Mouse (Mus musculus): ENCODE results near the gene Ap3b2. TPM values are rescaled to one million over a fixed set of nuclear protein-coding genes. Genes with fewer than 3 reads are reported as not detected.

The Ap3b2 gene
- polyA plus RNA-seq, 2 experiments: 0.54 TPM; not detected in 1

DNA sequence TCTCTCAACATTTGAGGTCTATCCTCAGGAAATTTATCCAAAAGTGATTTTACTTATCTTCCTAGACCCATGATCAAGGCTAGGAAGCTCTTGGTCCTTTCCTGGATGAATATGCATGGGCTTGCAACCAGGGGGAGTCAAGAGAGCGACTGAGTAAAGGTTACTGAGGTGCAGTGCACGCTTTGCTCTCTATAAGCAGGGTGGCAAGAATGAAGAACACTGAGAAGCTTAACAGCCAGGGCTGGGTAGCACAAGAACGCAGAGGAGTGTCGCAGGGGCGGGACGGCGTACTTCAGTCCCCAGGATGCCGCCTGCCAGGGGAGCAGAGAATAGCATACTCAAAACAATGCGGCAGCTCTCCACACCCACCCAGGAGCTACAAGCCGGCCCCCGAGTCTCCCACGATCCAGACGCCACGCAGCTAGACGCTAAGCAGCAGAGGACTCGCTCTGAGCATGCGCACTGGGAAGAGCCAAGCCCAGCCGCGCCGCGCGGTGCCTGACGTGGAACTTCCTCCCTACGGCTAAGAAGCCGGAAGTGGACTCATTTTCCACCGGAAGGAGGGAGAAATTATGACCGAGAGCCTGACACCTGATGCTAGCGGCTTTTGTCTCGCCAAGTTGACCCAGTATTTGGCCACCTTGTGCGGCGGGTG, 29.4 kb upstream of the Ap3b2 start:
- Histone ChIP-seq H3K4me3 (replicated peaks; ENCODE audit: low read length) (peak overlapping the region; percentile 68), H3K4me1 (ENCODE audit: control insufficient read depth, insufficient read depth, low read length) (peaks cover 17% of the 10 kb centered on the region), H3K4me2 (replicated peaks; ENCODE audit: low read depth, low read length, severe bottlenecking) (peak overlapping the region; percentile 82), H3K27me3 (ENCODE audit: control insufficient read depth, insufficient read depth, low read length) (no peaks in the 10 kb centered on the region), H3K9ac (ENCODE audit: low read depth, low read length, severe bottlenecking) (peak overlapping the region; percentile 78), H3K36me3 (ENCODE audit: control insufficient read depth, insufficient read depth, low read length) (peaks cover 13% of the 10 kb centered on the region), H3K9me3 (ENCODE audit: control insufficient read depth, low read length) (no peaks in the 10 kb centered on the region), H3K27ac (replicated peaks; ENCODE audit: low read depth, low read length) (peak overlapping the region; percentile 96)
- peak; percentile 97 for DNase-seq (ENCODE audit: low spot score)
- peak; percentile 99 for ATAC-seq (ENCODE audit: low FRiP score, low read depth)
- WGBS: 1% methylated on average over 31 of the region's 31 CpGs
- TF ChIP-seq POLR2A (IDR thresholded peaks at IDR 0.05; ENCODE audit: borderline replicate concordance, extremely low read depth, insufficient read depth, insufficient read length): peak; percentile 94; the same call in 1 of the 2 replicates

DNA sequence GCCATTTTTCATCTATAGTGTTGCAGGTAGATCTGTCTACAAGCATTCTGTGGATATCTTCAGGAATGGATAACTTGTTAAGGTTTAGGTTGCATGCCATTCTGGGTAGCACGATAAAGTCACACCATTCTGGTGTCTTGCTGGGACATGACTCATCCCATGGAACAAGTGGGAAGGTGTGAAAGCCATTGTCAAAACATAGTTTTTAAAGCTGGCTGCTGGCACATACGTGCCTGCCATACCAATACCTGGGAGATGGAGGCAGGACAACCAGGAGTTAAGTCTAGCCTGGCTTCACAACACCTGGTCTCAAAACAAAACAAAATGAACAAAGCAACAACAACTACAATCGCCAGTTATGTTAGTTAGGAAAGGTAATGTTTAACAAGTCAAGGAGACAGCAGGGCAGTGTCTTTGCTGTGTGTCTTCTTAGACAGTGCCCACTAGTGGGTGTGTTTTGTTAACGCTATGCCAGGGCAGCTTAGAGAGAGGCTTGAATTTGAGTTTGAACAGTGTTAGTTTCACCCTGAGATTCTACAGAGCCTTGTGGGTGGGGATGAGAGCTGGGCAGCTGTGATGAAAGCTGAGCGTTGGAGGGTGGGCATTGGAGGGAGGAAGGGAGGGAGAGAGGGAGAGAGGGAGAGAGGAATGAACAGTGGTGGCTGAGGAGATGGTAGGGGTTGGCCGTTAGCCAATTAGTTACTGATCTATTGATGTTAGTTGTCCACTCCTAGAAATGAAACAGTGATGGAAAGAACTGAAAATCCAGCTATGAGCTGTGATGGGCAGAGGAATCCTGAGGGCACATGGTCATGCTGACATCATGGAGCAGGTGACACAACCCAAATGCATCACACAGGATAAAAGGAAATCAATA, 22.7 kb upstream of the Ap3b2 start:
- DNase-seq (ENCODE audit: low spot score) (no peak), ATAC-seq (ENCODE audit: low FRiP score, low read depth) (no peak)
- Histone ChIP-seq H3K9ac (ENCODE audit: low read depth, low read length, severe bottlenecking) (no peak overlapping the region), H3K27me3 (ENCODE audit: control insufficient read depth, insufficient read depth, low read length) (no peaks in the 10 kb centered on the region), H3K4me1 (ENCODE audit: control insufficient read depth, insufficient read depth, low read length) (no peaks in the 10 kb centered on the region), H3K4me2 (replicated peaks; ENCODE audit: low read depth, low read length, severe bottlenecking) (no peak overlapping the region), H3K9me3 (ENCODE audit: control insufficient read depth, low read length) (no peaks in the 10 kb centered on the region), H3K36me3 (ENCODE audit: control insufficient read depth, insufficient read depth, low read length) (no peaks in the 10 kb centered on the region), H3K27ac (replicated peaks; ENCODE audit: low read depth, low read length) (no peak overlapping the region), H3K4me3 (replicated peaks; ENCODE audit: low read length) (no peak overlapping the region)
- 72% methylated on average over 6 of the region's 6 CpGs for WGBS
- TF ChIP-seq POLR2A (IDR thresholded peaks at IDR 0.05; ENCODE audit: borderline replicate concordance, extremely low read depth, insufficient read depth, insufficient read length): no peak

DNA sequence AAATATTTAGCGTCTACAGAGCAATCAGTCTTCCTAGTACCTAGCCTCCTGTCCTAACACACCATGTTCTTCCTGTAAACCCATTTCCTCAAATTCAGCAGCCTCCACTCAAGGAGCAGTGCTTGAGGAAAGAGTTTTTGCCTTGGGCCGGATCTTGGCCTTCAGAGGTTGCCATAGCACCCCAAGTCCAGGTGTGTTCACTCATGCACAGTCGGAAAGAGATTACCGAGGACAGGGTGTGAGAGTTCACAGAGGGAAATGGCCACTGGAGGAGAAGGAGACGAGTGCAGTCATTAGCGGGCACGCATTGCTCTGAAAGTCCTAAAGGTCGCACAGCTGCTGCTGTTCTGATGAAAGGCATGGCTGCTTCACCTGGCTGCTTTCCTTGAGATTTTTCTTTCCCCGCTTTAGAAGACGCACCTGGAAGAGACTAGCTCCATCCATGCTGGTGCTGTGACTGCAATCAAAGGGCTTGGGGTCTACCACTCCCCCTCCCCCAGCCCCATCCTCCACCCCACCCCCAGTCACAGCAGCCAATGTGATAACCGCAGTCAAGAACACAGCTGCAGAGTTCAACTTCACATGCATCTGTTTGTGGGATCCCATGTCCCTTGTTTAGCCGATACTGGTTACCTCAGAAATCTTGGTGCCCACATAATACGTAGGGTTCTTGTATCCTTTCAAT, 21.3 kb upstream of the Ap3b2 start:
- Histone ChIP-seq H3K36me3 (ENCODE audit: control insufficient read depth, insufficient read depth, low read length) (no peaks in the 10 kb centered on the region), H3K4me1 (ENCODE audit: control insufficient read depth, insufficient read depth, low read length) (no peaks in the 10 kb centered on the region), H3K9me3 (ENCODE audit: control insufficient read depth, low read length) (no peaks in the 10 kb centered on the region), H3K27me3 (ENCODE audit: control insufficient read depth, insufficient read depth, low read length) (no peaks in the 10 kb centered on the region), H3K4me3 (replicated peaks; ENCODE audit: low read length) (no peak overlapping the region), H3K9ac (ENCODE audit: low read depth, low read length, severe bottlenecking) (no peak overlapping the region), H3K4me2 (replicated peaks; ENCODE audit: low read depth, low read length, severe bottlenecking) (no peak overlapping the region), H3K27ac (replicated peaks; ENCODE audit: low read depth, low read length) (no peak overlapping the region)
- ATAC-seq (ENCODE audit: low FRiP score, low read depth): no peak
- TF ChIP-seq POLR2A (IDR thresholded peaks at IDR 0.05; ENCODE audit: borderline replicate concordance, extremely low read depth, insufficient read depth, insufficient read length): no peak
- DNase-seq (ENCODE audit: low spot score): no peak
- WGBS: 52% methylated on average over 13 of the region's 13 CpGs

DNA sequence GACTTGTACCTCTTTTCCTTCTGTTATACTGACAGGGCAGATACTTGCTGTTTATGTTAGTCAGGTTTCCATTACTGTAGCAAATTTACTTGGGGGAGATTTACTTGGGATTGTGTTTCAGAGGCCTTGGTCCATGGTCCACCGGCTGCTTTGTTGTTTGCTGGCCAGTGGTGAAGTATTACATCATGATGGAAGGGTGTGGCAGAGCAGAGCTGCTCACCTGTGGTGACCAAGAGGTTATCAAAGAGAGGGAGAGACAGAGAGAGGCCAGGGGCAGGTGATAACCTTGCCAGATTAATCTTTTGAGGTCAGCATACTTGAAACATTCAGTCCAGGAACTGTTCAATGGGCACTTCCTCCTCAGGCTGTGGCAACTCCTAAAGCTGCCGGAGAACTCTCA, 7.3 kb upstream of the Ap3b2 start:
- 71% methylated on average over 2 of the region's 2 CpGs for WGBS
- Histone ChIP-seq H3K27ac (replicated peaks; ENCODE audit: low read depth, low read length) (no peak overlapping the region), H3K4me1 (ENCODE audit: control insufficient read depth, insufficient read depth, low read length) (no peaks in the 10 kb centered on the region), H3K9ac (ENCODE audit: low read depth, low read length, severe bottlenecking) (no peak overlapping the region), H3K9me3 (ENCODE audit: control insufficient read depth, low read length) (no peaks in the 10 kb centered on the region), H3K4me2 (replicated peaks; ENCODE audit: low read depth, low read length, severe bottlenecking) (no peak overlapping the region), H3K36me3 (ENCODE audit: control insufficient read depth, insufficient read depth, low read length) (no peaks in the 10 kb centered on the region), H3K27me3 (ENCODE audit: control insufficient read depth, insufficient read depth, low read length) (no peaks in the 10 kb centered on the region), H3K4me3 (replicated peaks; ENCODE audit: low read length) (no peak overlapping the region)
- DNase-seq (ENCODE audit: low spot score): no peak
- no peak for ATAC-seq (ENCODE audit: low FRiP score, low read depth)
- TF ChIP-seq POLR2A (IDR thresholded peaks at IDR 0.05; ENCODE audit: borderline replicate concordance, extremely low read depth, insufficient read depth, insufficient read length): no peak

DNA sequence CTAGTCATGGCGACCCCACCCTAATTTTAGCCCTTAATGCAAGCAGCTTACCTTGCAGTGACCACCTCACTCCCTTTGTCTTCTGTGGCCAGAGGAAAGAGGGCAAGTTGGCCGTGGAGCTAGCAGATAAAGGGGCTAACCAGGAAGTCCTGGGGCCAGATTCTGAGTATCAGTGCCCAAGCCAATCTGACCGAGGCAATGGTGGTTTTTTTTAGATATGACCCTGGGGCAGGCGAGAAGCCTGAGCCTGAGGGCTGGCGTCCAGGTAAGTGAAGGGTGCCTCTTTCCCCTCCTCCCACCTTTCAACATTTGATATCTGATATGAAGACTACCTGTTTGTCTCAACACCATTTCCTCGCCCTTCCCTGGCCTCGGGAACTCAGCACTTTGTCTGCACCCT, 4.5 kb upstream of the Ap3b2 start, which contains the start of gene BC048679:
TSS of gene BC048679 (minus strand) at position 101 of the 400 bp plus-strand sequence.
- no peak for TF ChIP-seq POLR2A (IDR thresholded peaks at IDR 0.05; ENCODE audit: borderline replicate concordance, extremely low read depth, insufficient read depth, insufficient read length)
- no peak for ATAC-seq (ENCODE audit: low FRiP score, low read depth)

More for the DNA sequence above, 4.5 kb upstream of the Ap3b2 start, which contains the start of gene BC048679:
- no peak within 1 kb of the TSS for H3K9ac ChIP-seq (ENCODE audit: low read depth, low read length, severe bottlenecking)
- 0 out of 2 replicates have a peak, but pooled peaks cover 3% of the 10 kb centered on the region for H3K4me1 ChIP-seq (ENCODE audit: control insufficient read depth, insufficient read depth, low read length)
- 74% methylated on average over 7 of the region's 7 CpGs for WGBS
- no peak for DNase-seq (ENCODE audit: low spot score)
- H3K36me3 ChIP-seq (ENCODE audit: control insufficient read depth, insufficient read depth, low read length): no peaks in the 10 kb centered on the region
- no peak within 1 kb of the TSS for H3K27ac ChIP-seq (replicated peaks; ENCODE audit: low read depth, low read length)
- H3K4me3 ChIP-seq (replicated peaks; ENCODE audit: low read length): no peak within 1 kb of the TSS
- H3K4me2 ChIP-seq (replicated peaks; ENCODE audit: low read depth, low read length, severe bottlenecking): no peak within 1 kb of the TSS
- H3K27me3 ChIP-seq (ENCODE audit: control insufficient read depth, insufficient read depth, low read length): peaks cover 11% of the 10 kb centered on the region
- no peaks in the 10 kb centered on the region for H3K9me3 ChIP-seq (ENCODE audit: control insufficient read depth, low read length)
